Mouse (Mus musculus): ENCODE measurements around the gene Tmem104. TPM values are rescaled to one million over a fixed set of nuclear protein-coding genes. Genes with fewer than 3 reads are reported as not detected.

The Tmem104 gene
- polyA plus RNA-seq, 1 experiment from 2014 or later: 7.7 TPM

GRCm38 (mm10) chr11:115246386-115246785 lies 59.1 kb downstream of the Tmem104 start:
- Histone ChIP-seq H3K4me1 (ENCODE audit: control insufficient read depth, insufficient read depth, low read length) (peaks cover 32% of the 10 kb centered on the region), H3K36me3 (ENCODE audit: control insufficient read depth, insufficient read depth, low read length) (no peaks in the 10 kb centered on the region), H3K9me3 (ENCODE audit: control insufficient read depth, low read length) (no peaks in the 10 kb centered on the region), H3K4me2 (ENCODE audit: low read depth, severe bottlenecking) (no peak overlapping the region), H3K27ac (replicated peaks; ENCODE audit: low read depth, low read length) (no peak overlapping the region), H3K9ac (ENCODE audit: low read length) (no peak overlapping the region), H3K4me3 (ENCODE audit: low read depth, low read length) (no peak overlapping the region), H3K27me3 (ENCODE audit: control insufficient read depth, insufficient read depth, low read length) (peaks cover 40% of the 10 kb centered on the region)
- ATAC-seq (ENCODE audit: insufficient number of reproducible peaks, low FRiP score, low TSS enrichment, low read depth) (no peak), DNase-seq (ENCODE audit: low spot score) (no peak)
- 66% methylated on average over 8 of the region's 8 CpGs for WGBS

GRCm38 (mm10) chr11:115247240-115247639 lies 60.0 kb downstream of the Tmem104 start:
- Histone ChIP-seq H3K36me3 (ENCODE audit: control insufficient read depth, insufficient read depth, low read length) (no peaks in the 10 kb centered on the region), H3K9ac (ENCODE audit: low read length) (no peak overlapping the region), H3K4me1 (ENCODE audit: control insufficient read depth, insufficient read depth, low read length) (peaks cover 32% of the 10 kb centered on the region), H3K27ac (replicated peaks; ENCODE audit: low read depth, low read length) (no peak overlapping the region), H3K9me3 (ENCODE audit: control insufficient read depth, low read length) (no peaks in the 10 kb centered on the region), H3K4me2 (ENCODE audit: low read depth, severe bottlenecking) (no peak overlapping the region), H3K27me3 (ENCODE audit: control insufficient read depth, insufficient read depth, low read length) (peaks cover 43% of the 10 kb centered on the region), H3K4me3 (ENCODE audit: low read depth, low read length) (no peak overlapping the region)
- 11% methylated on average over 3 of the region's 3 CpGs for WGBS
- DNase-seq (ENCODE audit: low spot score): no peak
- no peak for ATAC-seq (ENCODE audit: insufficient number of reproducible peaks, low FRiP score, low TSS enrichment, low read depth)

GRCm38 (mm10) chr11:115247945-115248344 lies 60.7 kb downstream of the Tmem104 start:
- ATAC-seq (ENCODE audit: insufficient number of reproducible peaks, low FRiP score, low TSS enrichment, low read depth) (no peak), DNase-seq (ENCODE audit: low spot score) (no peak)
- 70% methylated on average over 6 of the region's 6 CpGs for WGBS
- Histone ChIP-seq H3K9me3 (ENCODE audit: control insufficient read depth, low read length) (no peaks in the 10 kb centered on the region), H3K9ac (ENCODE audit: low read length) (0 out of 2 replicates have a peak overlapping the region, but pooled peaks have one; percentile 3), H3K36me3 (ENCODE audit: control insufficient read depth, insufficient read depth, low read length) (no peaks in the 10 kb centered on the region), H3K27me3 (ENCODE audit: control insufficient read depth, insufficient read depth, low read length) (peaks cover 49% of the 10 kb centered on the region), H3K27ac (replicated peaks; ENCODE audit: low read depth, low read length) (no peak overlapping the region), H3K4me2 (ENCODE audit: low read depth, severe bottlenecking) (no peak overlapping the region; the same call in 1 of the 2 replicates), H3K4me3 (ENCODE audit: low read depth, low read length) (no peak overlapping the region), H3K4me1 (ENCODE audit: control insufficient read depth, insufficient read depth, low read length) (peaks cover 32% of the 10 kb centered on the region)

- H3K27ac ChIP-seq (replicated peaks; ENCODE audit: low read depth, low read length): no peak overlapping the region
- 3% methylated on average over 63 of the region's 63 CpGs for WGBS
These were observed 62.6 kb downstream of the Tmem104 start for GRCm38 (mm10) chr11:115249721-115250404.

GRCm38 (mm10) chr11:115250405-115251090 lies 63.3 kb downstream of the Tmem104 start:
- H3K4me2 ChIP-seq (ENCODE audit: low read depth, severe bottlenecking): peak overlapping the region; percentile 85
- WGBS: 2% methylated on average over 33 of the region's 36 CpGs
- peaks cover 17% of the 10 kb centered on the region for H3K4me1 ChIP-seq (ENCODE audit: control insufficient read depth, insufficient read depth, low read length)
- no peaks in the 10 kb centered on the region for H3K9me3 ChIP-seq (ENCODE audit: control insufficient read depth, low read length)
- H3K4me3 ChIP-seq (ENCODE audit: low read depth, low read length): peak overlapping the region; percentile 39
- H3K27ac ChIP-seq (replicated peaks; ENCODE audit: low read depth, low read length): no peak overlapping the region
- DNase-seq (ENCODE audit: low spot score) (peak; percentile 50), ATAC-seq (ENCODE audit: insufficient number of reproducible peaks, low FRiP score, low TSS enrichment, low read depth) (no peak)
- H3K9ac ChIP-seq (ENCODE audit: low read length): peak overlapping the region; percentile 47
- no peaks in the 10 kb centered on the region for H3K36me3 ChIP-seq (ENCODE audit: control insufficient read depth, insufficient read depth, low read length)
- peaks cover 56% of the 10 kb centered on the region for H3K27me3 ChIP-seq (ENCODE audit: control insufficient read depth, insufficient read depth, low read length)

More at GRCm38 (mm10) chr11:115249721-115250404, 62.6 kb downstream of the Tmem104 start:
- Histone ChIP-seq H3K4me1 (ENCODE audit: control insufficient read depth, insufficient read depth, low read length) (peaks cover 24% of the 10 kb centered on the region), H3K9me3 (ENCODE audit: control insufficient read depth, low read length) (no peaks in the 10 kb centered on the region), H3K4me2 (ENCODE audit: low read depth, severe bottlenecking) (peak overlapping the region; percentile 85), H3K9ac (ENCODE audit: low read length) (peak overlapping the region; percentile 47), H3K4me3 (ENCODE audit: low read depth, low read length) (peak overlapping the region; percentile 39), H3K27me3 (ENCODE audit: control insufficient read depth, insufficient read depth, low read length) (peaks cover 56% of the 10 kb centered on the region), H3K36me3 (ENCODE audit: control insufficient read depth, insufficient read depth, low read length) (no peaks in the 10 kb centered on the region)
- ATAC-seq (ENCODE audit: insufficient number of reproducible peaks, low FRiP score, low TSS enrichment, low read depth) (no peak), DNase-seq (ENCODE audit: low spot score) (peak; percentile 61)

- DNase-seq (ENCODE audit: low spot score) (no peak), ATAC-seq (ENCODE audit: insufficient number of reproducible peaks, low FRiP score, low TSS enrichment, low read depth) (no peak)
- H3K4me2 ChIP-seq (ENCODE audit: low read depth, severe bottlenecking): no peak overlapping the region
- H3K4me1 ChIP-seq (ENCODE audit: control insufficient read depth, insufficient read depth, low read length): peaks cover 12% of the 10 kb centered on the region
- H3K4me3 ChIP-seq (ENCODE audit: low read depth, low read length): no peak overlapping the region
- no peak overlapping the region for H3K9ac ChIP-seq (ENCODE audit: low read length)
- no peak overlapping the region for H3K27ac ChIP-seq (replicated peaks; ENCODE audit: low read depth, low read length)
- H3K36me3 ChIP-seq (ENCODE audit: control insufficient read depth, insufficient read depth, low read length): no peaks in the 10 kb centered on the region
- peaks cover 60% of the 10 kb centered on the region for H3K27me3 ChIP-seq (ENCODE audit: control insufficient read depth, insufficient read depth, low read length)
- H3K9me3 ChIP-seq (ENCODE audit: control insufficient read depth, low read length): no peaks in the 10 kb centered on the region
- 63% methylated on average over 3 of the region's 3 CpGs for WGBS
These were observed 64.0 kb downstream of the Tmem104 start for GRCm38 (mm10) chr11:115251258-115251657.

GRCm38 (mm10) chr11:115257775-115258510 lies 70.7 kb downstream of the Tmem104 start:
- Histone ChIP-seq H3K9ac (ENCODE audit: low read length) (no peak overlapping the region), H3K4me1 (ENCODE audit: control insufficient read depth, insufficient read depth, low read length) (no peaks in the 10 kb centered on the region), H3K27me3 (ENCODE audit: control insufficient read depth, insufficient read depth, low read length) (peaks cover 60% of the 10 kb centered on the region), H3K4me3 (ENCODE audit: low read depth, low read length) (no peak overlapping the region), H3K9me3 (ENCODE audit: control insufficient read depth, low read length) (no peaks in the 10 kb centered on the region; the same call in 1 of the 2 replicates), H3K27ac (replicated peaks; ENCODE audit: low read depth, low read length) (no peak overlapping the region), H3K36me3 (ENCODE audit: control insufficient read depth, insufficient read depth, low read length) (no peaks in the 10 kb centered on the region), H3K4me2 (ENCODE audit: low read depth, severe bottlenecking) (peak overlapping the region; percentile 5; the same call in 1 of the 2 replicates)
- DNase-seq (ENCODE audit: low spot score) (peak; percentile 67), ATAC-seq (ENCODE audit: insufficient number of reproducible peaks, low FRiP score, low TSS enrichment, low read depth) (no peak)
- WGBS: 19% methylated on average over 59 of the region's 59 CpGs

GRCm38 (mm10) chr11:115259134-115259533 lies 71.8 kb downstream of the Tmem104 start:
- H3K4me2 ChIP-seq (ENCODE audit: low read depth, severe bottlenecking): no peak overlapping the region
- H3K4me3 ChIP-seq (ENCODE audit: low read depth, low read length): no peak overlapping the region
- no peaks in the 10 kb centered on the region for H3K36me3 ChIP-seq (ENCODE audit: control insufficient read depth, insufficient read depth, low read length)
- no peak overlapping the region for H3K9ac ChIP-seq (ENCODE audit: low read length)
- WGBS: 56% methylated on average over 4 of the region's 4 CpGs
- no peak overlapping the region for H3K27ac ChIP-seq (replicated peaks; ENCODE audit: low read depth, low read length)
- H3K4me1 ChIP-seq (ENCODE audit: control insufficient read depth, insufficient read depth, low read length): no peaks in the 10 kb centered on the region
- ATAC-seq (ENCODE audit: insufficient number of reproducible peaks, low FRiP score, low TSS enrichment, low read depth) (no peak), DNase-seq (ENCODE audit: low spot score) (no peak)
- no peaks in the 10 kb centered on the region; the same call in 1 of the 2 replicates for H3K9me3 ChIP-seq (ENCODE audit: control insufficient read depth, low read length)
- H3K27me3 ChIP-seq (ENCODE audit: control insufficient read depth, insufficient read depth, low read length): peaks cover 60% of the 10 kb centered on the region

All from limb, embryonic 11.5 days (tissue).